In the genomic region with DNA sequence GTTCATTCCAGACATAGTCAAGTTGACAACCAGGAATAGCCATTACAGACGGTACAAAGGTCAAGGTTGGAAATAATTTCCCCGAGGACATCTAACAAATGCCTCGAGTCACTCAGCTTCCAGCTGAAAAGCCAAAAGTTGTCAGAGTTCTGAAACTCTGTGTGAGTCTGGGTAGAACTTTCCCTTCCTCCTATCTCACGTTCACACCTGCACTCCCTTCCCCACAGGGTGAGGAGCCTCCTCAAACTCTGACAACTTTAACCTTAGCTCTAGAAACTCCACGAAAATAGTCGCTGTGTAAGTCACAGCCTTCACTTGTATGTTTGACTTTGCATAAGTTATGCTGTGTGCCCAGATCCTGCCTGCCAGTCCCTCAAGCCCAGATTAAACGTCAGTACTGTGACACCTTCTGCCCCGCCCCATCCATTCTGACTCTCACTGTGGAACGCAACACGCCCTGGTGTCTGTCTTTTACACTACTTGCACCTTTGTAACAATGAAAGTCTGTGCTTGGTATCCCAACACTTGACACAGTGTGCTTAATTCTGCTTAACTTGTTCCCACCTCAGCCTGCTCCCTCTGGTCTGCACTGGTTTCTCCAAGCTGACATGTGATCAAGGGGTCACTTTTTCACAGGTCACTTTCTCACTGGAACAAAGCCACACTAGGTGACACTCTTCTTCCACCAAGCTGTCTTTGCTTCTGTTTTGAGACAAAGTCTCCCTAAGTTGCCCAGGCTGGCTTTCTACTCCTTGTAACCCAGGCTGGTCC, we compare ENCODE assay signal across 22 mouse cellular contexts. TPM values are rescaled to one million over a fixed set of nuclear protein-coding genes. Genes with fewer than 3 reads are reported as not detected.
DNase-seq lines count a peak whose midpoint lies in the region; ATAC-seq and TF ChIP-seq lines count a peak whose summit lies in the region.
"Had no signal": no experiment of that assay in that cellular context is flagged by ENCODE, and none has a peak within 500 bp of the region (broad histone marks: within the 10 kb centered on the region; RNA-seq: fewer than 3 reads in every experiment).

No protein-coding gene starts in this region.

- H3K4me1 ChIP-seq in kidney, embryonic 15.5 days = peaks cover 12% of the 10 kb centered on the region
- no peaks in the 10 kb centered on the region for H3K4me1 ChIP-seq in kidney, embryonic 14.5 days (ENCODE audit: control insufficient read depth, insufficient read depth, low read length)
- no peaks in the 10 kb centered on the region for H3K4me1 ChIP-seq in brown adipose tissue, adult 24 weeks (ENCODE audit: control insufficient read depth, insufficient read depth, insufficient read length, low read length)
- H3K4me1 ChIP-seq: midbrain, embryonic 12.5 days had no signal

- H3K36me3 ChIP-seq in kidney, embryonic 15.5 days = no peaks in the 10 kb centered on the region
- H3K36me3 ChIP-seq in kidney, embryonic 14.5 days (ENCODE audit: control insufficient read depth, insufficient read depth, low read length) = no peaks in the 10 kb centered on the region
- H3K36me3 ChIP-seq: forebrain, embryonic 12.5 days; heart, embryonic 12.5 days; liver, embryonic 15.5 days; midbrain, embryonic 12.5 days had no signal

- peak overlapping the region; percentile 14; the same call in 1 of the 2 replicates for H3K27ac ChIP-seq in kidney, embryonic 15.5 days
- no peak overlapping the region for H3K27ac ChIP-seq in kidney, embryonic 14.5 days (ENCODE audit: low read depth, low read length)
- peak overlapping the region; percentile 69 for H3K27ac ChIP-seq in brown adipose tissue, adult 24 weeks (replicated peaks; ENCODE audit: low read depth, low read length)
- H3K27ac ChIP-seq in gastrocnemius, adult 2 months = no peak overlapping the region
- H3K27ac ChIP-seq: forebrain, embryonic 12.5 days; liver, embryonic 15.5 days; midbrain, embryonic 12.5 days had no signal

- no peak overlapping the region for H3K9ac ChIP-seq in kidney, embryonic 15.5 days
- H3K9ac ChIP-seq in kidney, embryonic 14.5 days (ENCODE audit: low read depth, low read length) = no peak overlapping the region
- H3K9ac ChIP-seq: forebrain, embryonic 12.5 days; heart, embryonic 12.5 days; liver, embryonic 15.5 days; midbrain, embryonic 12.5 days had no signal

- intact Hi-C loops in left cerebral cortex, postnatal 36 days (cut with DNase I) = no loop called here
- intact Hi-C loops in gastrocnemius, adult 2 months (cut with DNase I) = no loop called here

- ATAC-seq in kidney, embryonic 15.5 days (replicated peaks; ENCODE audit: low FRiP score) = no peak
- no peak for ATAC-seq in kidney, embryonic 14.5 days (ENCODE audit: low FRiP score, low TSS enrichment)
- ATAC-seq in megakaryocyte progenitor cell, adult 5-6 weeks (replicated peaks; ENCODE audit: poor library complexity) = peak; percentile 38; the same call in 1 of the 2 replicates
- ATAC-seq: hindbrain, embryonic 16.5 days had no signal

- H3K27me3 ChIP-seq in kidney, embryonic 15.5 days = no peaks in the 10 kb centered on the region; the same call in 1 of the 2 replicates
- H3K27me3 ChIP-seq in kidney, embryonic 14.5 days (ENCODE audit: control insufficient read depth, insufficient read depth, low read length) = no peaks in the 10 kb centered on the region

- H3K9me3 ChIP-seq in kidney, embryonic 15.5 days (replicated peaks) = no peaks in the 10 kb centered on the region
- H3K9me3 ChIP-seq in kidney, embryonic 14.5 days (ENCODE audit: control insufficient read depth, low read length) = no peaks in the 10 kb centered on the region
- H3K9me3 ChIP-seq: forebrain, embryonic 12.5 days; heart, embryonic 12.5 days; liver, embryonic 15.5 days; midbrain, embryonic 12.5 days had no signal

- 41% methylated on average over 10 of the region's 10 CpGs for WGBS in kidney, embryonic 15.5 days
- 50% methylated on average over 10 of the region's 10 CpGs for WGBS in kidney, embryonic 14.5 days

- peak; percentile 12 for DNase-seq in CD4-positive helper T cell, adult 2 months (ENCODE audit: low read depth, low spot score)
- DNase-seq in left cerebral cortex, postnatal 36 days (ENCODE audit: low spot score in 2 of 2) = no peak
- DNase-seq in gastrocnemius, adult 2 months = no peak
- DNase-seq in cerebellum, postnatal 14 days = no peak
- DNase-seq: adrenal gland, postnatal 36 days; cerebellum, adult 9-11 months; embryo, embryonic 11 days; heart, postnatal 36 days; lung, postnatal 36 days; thymus, adult 18-20 months had no signal

- H3K4me2 ChIP-seq in kidney, embryonic 15.5 days = no peak overlapping the region
- no peak overlapping the region for H3K4me2 ChIP-seq in kidney, embryonic 14.5 days (replicated peaks; ENCODE audit: low read depth, low read length)
- H3K4me2 ChIP-seq: forebrain, embryonic 12.5 days; heart, embryonic 12.5 days; liver, embryonic 15.5 days; midbrain, embryonic 12.5 days had no signal

- no peak overlapping the region for H3K4me3 ChIP-seq in kidney, embryonic 15.5 days (replicated peaks)
- H3K4me3 ChIP-seq in kidney, embryonic 14.5 days (ENCODE audit: low read length) = no peak overlapping the region
- no peak overlapping the region for H3K4me3 ChIP-seq in brown adipose tissue, adult 24 weeks (ENCODE audit: insufficient read depth, low read depth, low read length)
- H3K4me3 ChIP-seq in gastrocnemius, adult 2 months = no peak overlapping the region
- H3K4me3 ChIP-seq: forebrain, embryonic 12.5 days; heart, embryonic 12.5 days; liver, embryonic 15.5 days; midbrain, embryonic 12.5 days had no signal

- no peak for TF ChIP-seq CTCF in gastrocnemius, adult 2 months (IDR thresholded peaks at IDR 0.05)

RNA-seq across cellular contexts. Expression of a gene that starts 6.8 kb away (rescaled TPM):
- 0.39 and 0.64 TPM in 2 replicates for polyA plus RNA-seq in kidney, embryonic 15.5 days (2015; fragmentation: Nextera tagmentation; extraction: Ambion mirVana)
- 0.51 and 0.76 TPM in 2 replicates for polyA plus RNA-seq in kidney, embryonic 14.5 days (2014; fragmentation: Nextera tagmentation; extraction: Ambion mirVana)
- not detected in 2 replicates for polyA plus RNA-seq in brown adipose tissue, adult 24 weeks (2012; ENCODE audit: insufficient read depth, insufficient read length, missing spikeins)
- total RNA-seq in megakaryocyte progenitor cell, adult 5-6 weeks (2015) = 7.7 and 9.6 TPM in 2 replicates
- total RNA-seq in megakaryocyte progenitor cell, adult 5-6 weeks (2017) = 2.7 TPM in 2 replicates
- total RNA-seq in left cerebral cortex, postnatal 36 days (2021) = under 1 TPM in 1 of 2 experiments, not detected in 1; 0.79 TPM
- not detected for total RNA-seq in gastrocnemius, adult 2 months (2021)
- total RNA-seq: adrenal gland, postnatal 36 days; heart, postnatal 36 days; layer of hippocampus, adult 18-20 months; left cerebral cortex, adult 18-20 months had no signal
- polyA plus RNA-seq: neural tube, embryonic 14.5 days had no signal

RNA-seq across cellular contexts. Expression of a gene that starts 20.4 kb away (rescaled TPM):
- polyA plus RNA-seq in kidney, embryonic 15.5 days (2015; fragmentation: Nextera tagmentation; extraction: Ambion mirVana) = 14.8 and 15.9 TPM in 2 replicates
- polyA plus RNA-seq in kidney, embryonic 14.5 days (2014; fragmentation: Nextera tagmentation; extraction: Ambion mirVana) = 16.1 and 19.3 TPM in 2 replicates
- 6.9 and 10.5 TPM in 2 replicates for polyA plus RNA-seq in brown adipose tissue, adult 24 weeks (2012; ENCODE audit: insufficient read depth, insufficient read length, missing spikeins)
- 72.0 and 74.5 TPM in 2 replicates for total RNA-seq in megakaryocyte progenitor cell, adult 5-6 weeks (2015)
- total RNA-seq in megakaryocyte progenitor cell, adult 5-6 weeks (2017) = 56.5 and 61.1 TPM in 2 replicates
- total RNA-seq in left cerebral cortex, postnatal 36 days (2021) = 10 to 100 TPM; 26.1 to 28.5 TPM
- total RNA-seq in gastrocnemius, adult 2 months (2021) = 1 to 10 TPM; 3.0 to 3.1 TPM

RNA-seq across cellular contexts. Expression of a gene that starts 23.5 kb away (rescaled TPM):
- polyA plus RNA-seq in kidney, embryonic 15.5 days (2015; fragmentation: Nextera tagmentation; extraction: Ambion mirVana) = 135 and 140 TPM in 2 replicates
- polyA plus RNA-seq in kidney, embryonic 14.5 days (2014; fragmentation: Nextera tagmentation; extraction: Ambion mirVana) = 153 and 178 TPM in 2 replicates
- polyA plus RNA-seq in brown adipose tissue, adult 24 weeks (2012; ENCODE audit: insufficient read depth, insufficient read length, missing spikeins) = 82.7 and 86.3 TPM in 2 replicates
- 269 and 306 TPM in 2 replicates for total RNA-seq in megakaryocyte progenitor cell, adult 5-6 weeks (2015)
- total RNA-seq in megakaryocyte progenitor cell, adult 5-6 weeks (2017) = 260 and 284 TPM in 2 replicates
- total RNA-seq in left cerebral cortex, postnatal 36 days (2021) = 100 to 1,000 TPM; 183 to 189 TPM
- 10 to 100 TPM; 70.3 to 88.9 TPM for total RNA-seq in gastrocnemius, adult 2 months (2021)

RNA-seq across cellular contexts. Expression of a gene that starts 44.2 kb away (rescaled TPM):
- polyA plus RNA-seq in kidney, embryonic 15.5 days (2015; fragmentation: Nextera tagmentation; extraction: Ambion mirVana) = 22.6 and 25.3 TPM in 2 replicates
- 18.5 and 21.9 TPM in 2 replicates for polyA plus RNA-seq in kidney, embryonic 14.5 days (2014; fragmentation: Nextera tagmentation; extraction: Ambion mirVana)
- not detected in 2 replicates for polyA plus RNA-seq in brown adipose tissue, adult 24 weeks (2012; ENCODE audit: insufficient read depth, insufficient read length, missing spikeins)
- 3.9 and 5.8 TPM in 2 replicates for total RNA-seq in megakaryocyte progenitor cell, adult 5-6 weeks (2015)
- 6.7 and 8.5 TPM in 2 replicates for total RNA-seq in megakaryocyte progenitor cell, adult 5-6 weeks (2017)
- total RNA-seq in left cerebral cortex, postnatal 36 days (2021) = under 1 TPM; 0.59 to 0.93 TPM
- under 1 TPM; 0.46 to 0.47 TPM for total RNA-seq in gastrocnemius, adult 2 months (2021)
- polyA plus RNA-seq: forebrain, embryonic 12.5 days; heart, embryonic 12.5 days had no signal

RNA-seq across cellular contexts. Expression of a gene that starts 54.0 kb away (rescaled TPM):
- 4.9 and 6.0 TPM in 2 replicates for polyA plus RNA-seq in kidney, embryonic 15.5 days (2015; fragmentation: Nextera tagmentation; extraction: Ambion mirVana)
- 4.1 and 4.2 TPM in 2 replicates for polyA plus RNA-seq in kidney, embryonic 14.5 days (2014; fragmentation: Nextera tagmentation; extraction: Ambion mirVana)
- polyA plus RNA-seq in brown adipose tissue, adult 24 weeks (2012; ENCODE audit: insufficient read depth, insufficient read length, missing spikeins) = 11.1 and 14.7 TPM in 2 replicates
- total RNA-seq in megakaryocyte progenitor cell, adult 5-6 weeks (2015) = 36.2 and 39.4 TPM in 2 replicates
- total RNA-seq in megakaryocyte progenitor cell, adult 5-6 weeks (2017) = 47.0 and 60.3 TPM in 2 replicates
- 1 to 10 TPM in 1 of 2 experiments, under 1 TPM in 1; 0.94 to 1.1 TPM for total RNA-seq in left cerebral cortex, postnatal 36 days (2021)
- total RNA-seq in gastrocnemius, adult 2 months (2021) = under 1 TPM; 0.38 to 0.61 TPM

Comparison
In these comparisons a context has a peak if more than half of its experiments do, and no peak if none do; other contexts are left out.
1. H3K27ac ChIP-seq: peak in kidney, embryonic 15.5 days (single experiment) and brown adipose tissue, adult 24 weeks (single experiment); none in kidney, embryonic 14.5 days (single experiment) and gastrocnemius, adult 2 months (single experiment).
2. RNA of a gene that starts 20.4 kb away (total RNA-seq): 56.5 to 74.5 TPM in megakaryocyte progenitor cell, adult 5-6 weeks and 26.1 to 28.5 TPM in left cerebral cortex, postnatal 36 days; 3.0 to 3.1 TPM in gastrocnemius, adult 2 months; every median in the first group is over 4 times any median in the second.